Mouse (Mus musculus) MEL (cell line): ENCODE measurements at regions not wholly inside any gene's neighbourhood (a gene's known extent, or its start where the extent isn't known, plus 50 kb on each side); places are given as distances from the start of the nearest gene placed in this dataset.

Experiments
- CTCF ChIP-seq, 3 experiments: IDR thresholded peaks in 2 of 3; conservative IDR thresholded peaks in 1 of 3; 2 replicates each; pipeline ENCODE4 v1.5.1; 2011 to 2012; ENCODE audit warnings: low read length in 3 of 3, low read depth in 2 of 3, mild to moderate bottlenecking in 2 of 3, improper control_type of control experiment in 1 of 3, inconsistent platforms in 1 of 3, mixed read lengths in 1 of 3, moderate library complexity in 1 of 3; ENCODE audit not compliant: control insufficient read depth in 1 of 3, insufficient read depth in 1 of 3, poor library complexity in 1 of 3, severe bottlenecking in 1 of 3
- JUND ChIP-seq: IDR thresholded peaks from 2 replicates; pipeline ENCODE4 v1.6.1; 2011; ENCODE audit warnings: low read depth, mild to moderate bottlenecking, improper control_type of control experiment, low read length
- MAFK ChIP-seq: IDR thresholded peaks from 2 replicates; pipeline ENCODE4 v1.6.1; 2011; ENCODE audit warnings: low read depth, mild to moderate bottlenecking, low read length, improper control_type of control experiment, borderline replicate concordance
- MXI1 ChIP-seq: IDR thresholded peaks from 2 replicates; pipeline ENCODE4 v1.6.1; 2011; ENCODE audit warnings: mild to moderate bottlenecking, low read depth, low read length, improper control_type of control experiment
- NELFE ChIP-seq: IDR thresholded peaks from 2 replicates; pipeline ENCODE4 v1.6.1; 2011; ENCODE audit warnings: low read depth, low read length, improper control_type of control experiment
- POLR2A ChIP-seq, 2 experiments: IDR thresholded peaks; 2 replicates each; pipeline ENCODE4 v1.6.1; 2011 to 2012; ENCODE audit warnings: low read length in 2 of 2, mild to moderate bottlenecking in 2 of 2, control low read depth in 1 of 2, improper control_type of control experiment in 1 of 2, low read depth in 1 of 2, moderate library complexity in 1 of 2; ENCODE audit not compliant: control insufficient read depth in 1 of 2, insufficient read depth in 1 of 2, poor library complexity in 1 of 2
- RCOR1 ChIP-seq: IDR thresholded peaks from 2 replicates; pipeline ENCODE4 v1.6.1; 2012; ENCODE audit warnings: low read depth, mild to moderate bottlenecking, inconsistent platforms, low read length, improper control_type of control experiment
- TAL1 ChIP-seq: IDR thresholded peaks from 2 replicates; pipeline ENCODE4 v1.6.1; 2012; ENCODE audit warnings: mild to moderate bottlenecking, inconsistent platforms, low read length, moderate library complexity, mixed read lengths
- TCF12 ChIP-seq: IDR thresholded peaks from 2 replicates; pipeline ENCODE4 v1.6.1; 2014; ENCODE audit warnings: low read depth, mild to moderate bottlenecking, inconsistent platforms, low read length, improper control_type of control experiment, moderate library complexity
- ZKSCAN1 ChIP-seq: IDR thresholded peaks from 2 replicates; pipeline ENCODE4 v1.6.1; 2012; ENCODE audit warnings: low read depth, mild to moderate bottlenecking, inconsistent platforms, low read length, improper control_type of control experiment, moderate library complexity

DNA sequence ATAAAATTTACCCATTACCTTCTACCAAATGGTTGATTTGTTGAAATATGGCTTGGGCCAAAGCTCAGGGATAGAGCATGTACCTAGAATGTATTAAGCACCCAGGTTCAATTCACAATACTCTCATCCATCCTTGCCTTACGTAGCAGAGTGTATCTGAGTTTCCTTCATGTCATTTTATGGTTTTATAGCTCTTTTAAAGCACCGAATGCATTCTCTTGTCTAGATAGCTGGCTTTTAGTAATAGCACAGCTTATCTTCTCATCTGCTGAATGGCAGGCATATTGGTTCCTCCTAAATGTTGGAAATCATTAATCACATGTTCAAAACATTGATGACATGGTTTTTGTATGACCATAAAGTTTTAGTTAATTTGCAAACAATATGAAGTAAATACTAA lies 212.8 kb downstream of the Gm7489 start:
- TF ChIP-seq CTCF (IDR thresholded peaks at IDR 0.05 in 2 of 3, conservative IDR thresholded peaks at IDR 0.05 in 1 of 3; ENCODE audit: control insufficient read depth in 1 of 3, insufficient read depth in 1 of 3, low read depth in 2 of 3, low read length in 3 of 3, poor library complexity in 1 of 3, severe bottlenecking in 1 of 3) (no peak), MXI1 (no peak), NELFE (no peak), POLR2A (IDR thresholded peaks at IDR 0.05; ENCODE audit: control insufficient read depth in 1 of 2, insufficient read depth in 1 of 2, low read depth in 1 of 2, low read length in 2 of 2, poor library complexity in 1 of 2) (no peak), RCOR1 (no peak), TCF12 (no peak), ZKSCAN1 (no peak), JUND (no peak), TAL1 (no peak), MAFK (no peak)
